Mouse (Mus musculus) CD4-positive naive resting alpha-beta T cell, adult 76 days (primary cell): ENCODE results near the gene Tubgcp3. TPM values are rescaled to one million over a fixed set of nuclear protein-coding genes. Genes with fewer than 3 reads are reported as not detected.

Experiments
- total RNA-seq: library from RNA; stranded (reverse); gene quantifications from one replicate; pipeline ENCODE4 v1.2.4, GENCODE M21; 2023

Tubgcp3 gene
- 77.9 TPM for total RNA-seq

DNA sequence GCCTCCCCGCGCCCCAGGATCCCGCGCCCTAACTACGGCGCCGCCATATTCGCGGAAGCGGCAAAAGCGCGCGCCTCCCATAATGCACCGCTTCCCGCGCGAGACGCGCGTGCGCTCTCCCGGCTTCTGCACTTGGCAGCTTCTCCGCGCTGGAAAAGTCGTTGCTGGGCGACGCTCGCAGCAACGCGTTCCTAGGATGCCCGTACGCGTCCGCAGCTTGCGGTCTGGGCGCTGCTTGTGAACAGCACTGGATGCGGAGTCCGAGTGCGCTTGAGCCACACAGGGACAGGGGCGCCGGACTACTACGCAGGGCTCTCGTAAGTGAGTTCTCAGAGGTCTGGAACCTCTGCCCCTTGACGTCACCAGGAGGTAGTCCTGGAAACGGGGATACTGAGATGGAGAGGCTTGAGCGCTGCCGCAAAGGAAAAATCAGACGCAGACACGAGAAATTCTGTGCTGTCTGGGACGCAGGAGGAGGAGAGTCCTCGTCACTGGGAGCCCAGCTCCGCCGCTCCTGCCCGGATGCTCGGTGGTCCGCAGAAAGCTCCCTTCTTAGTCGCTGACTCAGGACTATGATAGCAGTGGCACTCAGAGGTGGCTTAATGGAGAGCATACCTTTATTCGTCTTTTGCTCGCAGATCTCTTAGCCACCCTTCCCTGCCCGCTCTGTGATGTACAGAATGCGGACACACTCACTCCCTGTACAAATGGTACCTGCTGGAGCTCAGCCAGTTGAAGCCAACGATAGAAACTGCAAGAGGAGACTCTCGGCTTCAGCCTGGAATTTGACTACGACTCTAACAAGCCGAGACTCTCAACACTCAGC is at the start of gene Tubgcp3:
Gene Tubgcp3 (minus strand): TSS at position 193 of the 826 bp plus-strand sequence.

DNA sequence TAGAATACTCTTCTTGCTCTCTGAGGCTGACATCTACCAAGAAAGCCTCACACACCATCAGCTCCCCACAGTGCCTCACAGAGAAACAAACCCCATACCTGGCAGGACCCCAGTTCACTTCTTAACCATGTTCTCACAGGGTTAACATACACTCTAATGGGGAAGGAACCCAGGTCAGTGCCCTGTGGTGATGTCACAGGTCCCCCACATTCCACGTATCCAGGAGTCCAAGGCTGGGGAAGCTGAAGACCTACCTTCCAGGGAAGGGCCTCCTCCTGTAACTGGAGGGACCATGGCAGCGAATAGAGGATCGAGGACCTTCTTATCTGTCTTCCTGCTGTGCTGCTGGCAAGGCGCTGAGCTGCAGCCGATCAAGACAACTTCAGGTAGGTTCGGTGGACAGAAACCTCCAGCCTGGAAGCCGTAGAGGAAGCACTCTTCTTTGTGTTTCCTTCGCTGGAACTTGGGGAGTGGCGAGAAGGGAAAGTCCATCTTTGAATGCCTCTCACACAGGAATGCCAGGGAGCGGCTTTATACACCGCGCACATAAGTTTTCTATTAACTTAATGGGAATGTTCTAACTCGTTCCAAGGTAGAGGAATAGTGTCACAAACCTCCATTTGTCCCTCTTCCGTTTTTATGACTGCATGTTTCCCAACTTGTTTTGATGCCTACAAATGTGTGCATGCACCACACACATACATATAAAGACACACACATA is 99.1 kb downstream of the Tubgcp3 start, which contains the start of gene Spaca7:
Gene Spaca7 (plus strand): TSS at position 216 of the 721 bp plus-strand sequence.

Other genes starting within 250 kb of the Tubgcp3 start
- gene Spaca7, start 99.2 kb downstream of the Tubgcp3 start, total RNA-seq = not detected
- gene Atp11a, start 84.8 kb upstream of the Tubgcp3 start, total RNA-seq = 57.9 TPM
- gene Mcf2l, start 201.6 kb upstream of the Tubgcp3 start, total RNA-seq = 0.82 TPM